Mouse (Mus musculus) regulatory T cell (primary cell): ENCODE data around the gene Lyst.
"Not testable (repeated sequence)": the region's sequence is repeated elsewhere in the genome, so short reads cannot be mapped to it uniquely, and the experiment has no call there.

Source experiments
- in situ Hi-C: fragments of 300-600 bp; cut with MboI, MseI; formaldehyde crosslinking; loops from one replicate; pipeline ENCODE4 v1.15.1; 2025; ENCODE audit warnings: high pct_unique_total_duplicates

Lyst gene

DNA sequence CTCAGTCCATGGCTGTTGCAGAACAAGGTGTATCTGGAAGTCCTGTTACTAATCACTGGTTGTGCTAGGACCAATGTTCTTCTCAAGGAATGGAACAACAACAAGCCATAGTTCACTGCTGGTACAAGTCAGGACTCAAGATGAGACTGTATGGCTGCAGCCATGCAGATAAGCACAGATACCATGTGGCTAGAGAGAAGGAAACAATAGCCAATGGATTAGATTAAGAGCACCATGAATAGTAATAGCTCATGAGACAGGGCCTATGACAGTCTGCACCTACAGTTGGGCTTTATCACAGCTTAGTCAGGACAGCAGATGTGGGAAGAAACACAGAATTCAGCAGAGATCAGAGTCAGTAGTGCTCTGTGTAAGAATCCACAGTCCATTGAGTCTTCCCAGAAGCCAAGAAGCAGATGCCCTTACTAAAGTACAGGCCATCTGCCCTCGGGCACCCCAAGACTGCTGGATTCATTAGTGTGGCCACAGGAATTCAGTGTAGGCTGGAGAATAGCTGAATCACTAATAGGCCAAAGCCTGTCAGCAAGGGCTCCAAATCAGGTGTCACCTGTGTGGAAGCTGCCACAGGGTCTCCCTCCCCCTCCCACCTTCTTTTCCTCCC is 188.8 kb downstream of the Lyst start:
- in situ Hi-C loops, result no loop called here

DNA sequence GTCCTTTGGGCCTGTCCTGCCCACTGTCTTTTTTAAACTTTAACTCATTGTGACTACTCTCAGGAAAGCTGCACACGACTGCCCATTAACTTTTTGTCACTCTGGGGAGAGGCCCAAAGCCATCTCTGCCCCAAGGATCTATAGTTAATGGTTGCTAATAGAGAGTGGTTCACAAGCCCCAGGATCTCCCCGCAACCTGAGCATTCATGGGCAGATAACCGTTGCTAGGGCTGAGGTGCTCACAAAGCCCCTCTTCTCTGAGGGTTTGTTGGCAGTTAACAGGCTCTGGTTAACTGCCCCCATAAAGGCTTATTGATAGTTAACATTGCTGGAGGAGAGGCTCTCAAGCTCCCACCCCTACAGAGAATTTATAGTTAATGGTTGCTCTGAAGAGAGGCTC is 190.1 kb downstream of the Lyst start:
- in situ Hi-C loops, result no loop called here

- in situ Hi-C loops, result no loop called here
Observed at GRCm38 (mm10) chr13:13781026-13781425, 190.8 kb downstream of the Lyst start.

DNA sequence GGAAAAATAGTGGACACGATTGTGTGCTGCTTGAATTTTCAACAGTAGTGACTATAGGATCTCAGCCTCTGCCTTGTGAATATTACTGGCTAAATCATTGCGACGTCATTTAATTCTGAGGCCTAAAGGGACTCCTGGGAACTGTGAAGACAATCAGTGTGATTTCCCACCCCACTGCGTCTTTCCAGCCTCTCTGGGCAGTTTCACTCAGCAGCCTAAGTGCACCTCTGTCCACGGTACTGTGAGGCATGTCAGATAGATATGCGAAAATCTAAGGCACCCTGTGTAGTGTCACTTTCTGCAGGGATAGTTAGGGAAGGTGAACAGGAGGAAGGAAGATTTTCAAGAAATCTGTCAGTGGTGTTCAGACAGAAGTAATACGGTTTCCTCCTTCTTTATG is 193.1 kb downstream of the Lyst start:
- in situ Hi-C loops, result no loop called here

DNA sequence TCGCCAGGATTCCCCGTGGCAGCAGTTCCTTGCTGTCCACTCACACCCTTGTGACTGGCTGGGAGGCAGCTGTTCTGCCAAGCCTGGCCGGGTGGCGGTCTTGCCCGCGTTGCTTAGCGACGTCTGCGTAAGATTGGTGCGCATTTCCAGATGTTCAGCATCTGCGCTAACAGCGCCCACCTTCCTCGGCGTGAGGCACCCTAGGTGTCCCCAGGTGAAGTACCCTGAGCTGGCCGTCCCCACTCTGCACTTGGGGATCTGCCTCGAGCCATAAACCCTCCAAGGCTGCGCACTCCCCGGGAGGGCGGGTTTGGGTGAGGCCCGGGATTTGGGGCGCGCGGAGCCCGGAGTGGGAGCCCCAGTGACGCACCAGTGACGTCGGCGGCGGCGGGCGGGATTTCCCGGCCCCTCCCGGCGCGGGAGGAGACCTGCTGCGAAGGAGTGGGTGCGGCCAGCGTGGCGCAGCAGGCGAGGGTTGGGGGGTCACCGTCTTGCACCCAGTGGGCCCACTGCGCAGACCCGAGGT is 193.8 kb downstream of the Lyst start, which contains the start of gene Gng4:
Gene Gng4, plus strand, starts transcription at position 166 of the 526 bp plus-strand sequence.
- in situ Hi-C loops, result no loop called here

DNA sequence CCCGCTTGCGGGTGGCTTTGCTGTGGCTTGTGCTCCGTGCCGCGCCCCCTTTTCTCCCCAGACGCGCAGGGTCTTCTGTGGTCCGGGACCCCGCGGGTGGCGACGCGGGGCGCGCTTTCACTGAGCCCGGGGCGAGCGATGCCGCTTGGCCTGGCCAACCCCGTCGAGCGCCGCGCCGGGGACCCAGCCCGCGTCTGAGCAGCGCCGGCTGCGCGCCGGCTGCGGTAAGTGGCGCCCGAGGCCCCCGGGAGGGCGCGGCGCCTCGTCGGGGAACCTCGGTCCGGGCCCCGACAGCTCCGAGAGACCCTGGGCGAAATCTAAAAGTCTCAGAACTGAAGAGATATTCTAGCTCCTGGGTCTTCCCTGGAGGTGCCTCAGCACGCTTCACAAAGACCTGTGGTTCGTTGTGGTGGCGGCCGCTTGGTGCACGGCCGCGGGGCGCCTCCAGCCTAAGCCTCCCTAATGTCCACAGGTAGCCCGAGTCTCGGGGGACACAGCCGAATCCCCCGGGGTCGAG is 194.3 kb downstream of the Lyst start:
- in situ Hi-C loops, result no loop called here

GRCm38 (mm10) chr13:13784981-13785783 is 195.0 kb downstream of the Lyst start:
- in situ Hi-C loops, result no loop called here

- in situ Hi-C loops, result no loop called here
Observed at GRCm38 (mm10) chr13:13786971-13787370, 196.8 kb downstream of the Lyst start.

GRCm38 (mm10) chr13:13788070-13788469 is 197.9 kb downstream of the Lyst start:
- in situ Hi-C loops, result no loop called here

DNA sequence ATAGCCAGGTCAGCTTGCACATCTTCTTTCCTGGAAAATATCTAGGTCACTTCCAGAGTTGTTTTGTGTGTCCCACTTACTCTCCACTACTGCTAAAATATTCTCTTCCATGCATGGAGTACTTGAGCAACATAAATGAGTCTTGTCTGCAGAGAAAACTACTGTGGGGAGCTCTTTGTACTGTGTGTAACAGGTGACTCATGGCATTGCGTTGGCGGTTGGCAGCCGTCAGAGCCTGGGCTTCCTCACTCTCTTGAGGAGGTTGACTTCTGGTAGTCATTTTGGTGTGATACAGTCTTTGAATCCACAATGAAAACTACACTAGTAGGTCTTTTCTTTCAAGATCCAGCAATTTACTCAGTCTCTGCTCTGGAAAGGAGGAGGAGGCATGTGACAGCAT is 201.8 kb downstream of the Lyst start:
- in situ Hi-C loops, result no loop called here

DNA sequence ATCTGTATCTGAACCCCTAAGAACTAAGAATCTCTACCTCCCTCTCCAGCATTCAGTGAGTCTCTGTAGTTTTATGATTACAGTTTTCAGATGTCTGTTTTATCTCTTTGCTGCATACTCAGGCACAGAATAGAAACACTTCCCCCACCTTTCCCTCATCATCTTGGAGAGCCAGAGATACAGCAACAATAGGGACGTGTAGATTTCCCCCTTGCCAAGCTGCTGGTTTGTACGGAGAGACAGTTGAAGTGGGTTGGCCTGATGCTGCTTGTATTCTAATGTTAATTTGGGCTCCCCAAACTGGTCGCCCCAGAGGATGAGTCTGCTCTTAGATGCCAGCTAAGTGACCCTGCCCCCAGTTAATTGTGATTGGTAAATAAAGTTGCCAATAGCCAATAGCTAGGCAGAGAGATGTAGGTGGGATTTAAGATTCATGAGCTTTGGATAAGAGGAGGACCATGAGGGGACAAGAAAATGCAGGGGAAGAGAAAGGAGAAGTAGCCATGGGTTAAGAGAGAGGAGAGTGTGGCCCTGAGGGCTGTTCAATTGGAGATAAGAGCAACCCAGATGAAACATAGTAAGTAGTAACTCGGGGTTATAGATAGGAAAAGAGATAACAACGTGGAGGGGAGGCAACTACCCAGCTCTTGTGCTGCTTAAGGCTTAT is 205.1 kb downstream of the Lyst start:
- in situ Hi-C loops, result no loop called here

GRCm38 (mm10) chr13:13796082-13796481 is 205.9 kb downstream of the Lyst start:
- in situ Hi-C loops, result no loop called here

- in situ Hi-C loops, result not testable (repeated sequence)
Observed at GRCm38 (mm10) chr13:13797816-13798215, 207.6 kb downstream of the Lyst start.

DNA sequence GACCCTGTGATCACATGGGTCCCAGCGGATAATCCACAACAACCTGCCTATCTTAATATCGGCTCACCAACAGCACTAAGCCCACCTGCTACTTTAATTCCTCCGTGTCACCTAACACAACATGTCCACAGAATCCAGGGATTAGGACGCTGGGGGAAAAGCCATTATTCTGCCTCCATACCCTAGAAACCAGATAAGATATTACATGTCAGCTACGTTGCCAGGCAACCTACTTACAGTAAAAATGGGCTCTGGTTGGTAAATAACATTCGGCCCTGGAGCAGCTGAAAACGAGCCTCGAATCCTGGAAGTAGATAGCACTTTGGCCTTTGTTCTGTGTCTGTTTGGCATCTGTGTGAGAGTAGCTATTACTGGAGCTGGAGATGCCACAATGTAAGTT is 208.6 kb downstream of the Lyst start:
- in situ Hi-C loops, result no loop called here

GRCm38 (mm10) chr13:13808337-13809132 is 218.3 kb downstream of the Lyst start:
- in situ Hi-C loops, result no loop called here

GRCm38 (mm10) chr13:13810885-13811284 is 220.7 kb downstream of the Lyst start:
- in situ Hi-C loops, result no loop called here

DNA sequence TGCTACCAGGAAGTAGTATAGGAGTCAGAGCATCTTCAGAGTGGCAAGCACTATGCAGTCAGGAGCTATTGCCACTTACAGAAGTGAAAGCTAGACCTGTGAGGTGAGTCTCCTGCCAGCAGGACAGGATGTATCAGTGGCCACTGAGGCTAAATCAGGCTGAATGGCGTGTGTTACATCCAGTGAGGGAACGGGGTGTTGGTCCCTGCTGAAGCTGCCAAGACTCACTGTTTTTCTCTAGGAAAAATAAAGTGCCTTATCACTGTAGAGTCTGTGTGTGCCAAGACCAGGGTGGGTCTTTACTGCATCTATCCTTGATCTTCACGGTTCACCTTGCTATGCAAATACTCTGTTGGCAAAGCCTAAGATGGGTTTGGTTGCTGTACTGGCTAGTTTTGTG is 228.5 kb downstream of the Lyst start:
- in situ Hi-C loops, result no loop called here

DNA sequence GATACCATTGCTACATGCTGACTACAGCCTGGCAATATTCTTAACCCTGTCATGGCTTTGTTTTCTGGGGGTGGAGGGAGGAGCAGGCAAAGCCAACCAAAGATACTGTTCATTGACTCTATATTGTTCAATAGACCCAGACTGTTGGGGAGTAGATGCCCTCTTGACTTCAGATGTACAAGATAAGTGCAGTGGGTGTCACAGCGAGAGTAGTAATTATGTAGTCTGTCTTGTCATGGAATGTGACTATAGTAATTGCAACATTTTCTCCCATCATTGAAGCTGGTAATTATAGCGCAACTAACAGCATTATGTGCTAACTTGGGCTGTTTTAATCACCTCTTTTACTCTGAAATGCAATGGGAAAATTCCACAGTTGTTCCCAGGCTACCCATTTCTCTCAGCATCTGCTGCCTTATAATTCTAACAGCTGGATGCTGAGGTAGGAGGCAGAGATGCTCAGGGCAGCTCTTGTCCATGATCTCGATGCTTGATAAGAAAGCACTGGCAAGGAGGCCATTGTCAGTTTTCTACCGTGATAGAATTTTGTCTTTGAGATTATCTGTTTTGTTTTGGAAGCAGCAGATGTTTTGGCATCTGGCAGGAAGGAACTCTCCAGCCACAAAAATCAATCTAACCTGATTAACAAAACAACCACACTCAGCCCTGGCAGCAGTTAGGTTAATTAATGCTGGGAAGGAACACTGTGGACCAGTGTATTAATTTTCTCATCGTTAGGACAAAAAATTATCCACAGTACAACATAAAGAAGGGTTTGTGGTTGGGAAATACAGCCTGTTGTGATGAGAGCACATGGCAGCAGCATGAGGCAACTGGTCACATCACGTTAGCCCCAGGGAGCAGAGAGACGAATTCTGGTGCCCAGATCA is 230.3 kb downstream of the Lyst start:
- in situ Hi-C loops, result no loop called here

GRCm38 (mm10) chr13:13824946-13825345 is 234.7 kb downstream of the Lyst start:
- in situ Hi-C loops, result loop anchor here (25.0 kb wide), 1 partner anchor 313 kb away; no protein-coding TSS in a partner anchor

GRCm38 (mm10) chr13:13826533-13826932 is 236.3 kb downstream of the Lyst start:
- in situ Hi-C loops, result loop anchor here (25.0 kb wide), 1 partner anchor 314 kb away; no protein-coding TSS in a partner anchor
